Mouse (Mus musculus) liver, embryonic 12.5 days (tissue): ENCODE results near the gene Cyb561d2. TPM values are rescaled to one million over a fixed set of nuclear protein-coding genes. Genes with fewer than 3 reads are reported as not detected.

Experiments
- ATAC-seq: fragments of 200-750 bp; cut with Nextera tagmentation; 2 replicates; pipeline ENCODE4 v1.8.0; 2017; ENCODE audit warnings: moderate number of reproducible peaks, mild to moderate bottlenecking, moderate library complexity
- H3K27ac ChIP-seq: fragments of 300-500 bp; sonication (generic); 2 replicates; pipeline ENCODE4 v1.5.1; 2016; ENCODE audit warnings: mild to moderate bottlenecking
- H3K27me3 ChIP-seq: fragments of 300-500 bp; sonication (generic); replicated peaks from 2 replicates; pipeline ENCODE4 v1.6.1; 2016; ENCODE audit warnings: mild to moderate bottlenecking, moderate library complexity
- H3K36me3 ChIP-seq: fragments of 300-500 bp; sonication (generic); 2 replicates; pipeline ENCODE4 v1.6.1; 2016; ENCODE audit warnings: mild to moderate bottlenecking, moderate library complexity
- H3K4me1 ChIP-seq: fragments of 300-500 bp; sonication (generic); 2 replicates; pipeline ENCODE4 v1.6.1; 2016
- H3K4me2 ChIP-seq: fragments of 300-500 bp; sonication (generic); 2 replicates; pipeline ENCODE4 v1.6.1; 2016; ENCODE audit warnings: mild to moderate bottlenecking, moderate library complexity
- H3K4me3 ChIP-seq: fragments of 300-500 bp; sonication (generic); 2 replicates; pipeline ENCODE4 v1.5.1; 2016; ENCODE audit warnings: mild to moderate bottlenecking, moderate library complexity
- H3K9ac ChIP-seq: fragments of 300-500 bp; sonication (generic); 2 replicates; pipeline ENCODE4 v1.6.1; 2016; ENCODE audit warnings: mild to moderate bottlenecking, moderate library complexity
- H3K9me3 ChIP-seq: fragments of 300-500 bp; sonication (generic); replicated peaks from 2 replicates; pipeline ENCODE4 v1.6.1; 2016; ENCODE audit warnings: mild to moderate bottlenecking, moderate library complexity
- WGBS: fragments of 180-500 bp; shearing (Covaris S2); methylation state at CpG from one replicate; pipeline ENCODE4 v1.1.7; 2016; ENCODE audit not compliant: insufficient replicate concordance; 5-methylcytosine and 5-hydroxymethylcytosine counted together
- polyA plus RNA-seq: library from polyadenylated mRNA; unstranded; fragments of >200 nt; fragmentation: Nextera tagmentation; extraction: Ambion mirVana; gene quantifications from 2 replicates; pipeline ENCODE4 v1.2.1, GENCODE M21; 2016

Gene Cyb561d2
- polyA plus RNA-seq, result 18.5 and 19.5 TPM in 2 replicates

GRCm38 (mm10) chr9:107541474-107542351 is at the start of gene Cyb561d2, which contains the start of gene Nprl2:
Gene Cyb561d2, minus strand, starts transcription at chr9:107542193.
Gene Nprl2, plus strand, starts transcription at chr9:107542226.
- Histone ChIP-seq H3K4me3 (peak within 1 kb of the TSS; percentile 68), H3K4me1 (peaks cover 55% of the 10 kb centered on the region), H3K36me3 (peaks cover 58% of the 10 kb centered on the region), H3K27ac (peak within 1 kb of the TSS; percentile 83), H3K4me2 (peak within 1 kb of the TSS; percentile 94), H3K9me3 (no peaks in the 10 kb centered on the region), H3K27me3 (no peaks in the 10 kb centered on the region), H3K9ac (peak within 1 kb of the TSS; percentile 75)
- under 1% methylated on average over 46 of the region's 46 CpGs for WGBS
- ATAC-seq, result peak; percentile 81

GRCm38 (mm10) chr9:107590773-107591060 is 48.7 kb upstream of the Cyb561d2 start:
- no peak for ATAC-seq
- no peaks in the 10 kb centered on the region for H3K9me3 ChIP-seq
- peak overlapping the region; percentile 93 for H3K9ac ChIP-seq
- H3K27me3 ChIP-seq, result no peaks in the 10 kb centered on the region
- WGBS, result 86% methylated on average over 6 of the region's 6 CpGs
- H3K4me3 ChIP-seq, result peak overlapping the region; percentile 82
- H3K27ac ChIP-seq, result peak overlapping the region; percentile 99
- peaks cover 48% of the 10 kb centered on the region for H3K4me1 ChIP-seq
- H3K36me3 ChIP-seq, result peaks cover 67% of the 10 kb centered on the region
- peak overlapping the region; percentile 73 for H3K4me2 ChIP-seq

- Histone ChIP-seq H3K9ac (peak overlapping the region; percentile 93), H3K36me3 (peaks cover 69% of the 10 kb centered on the region), H3K27me3 (no peaks in the 10 kb centered on the region), H3K4me2 (peak overlapping the region; percentile 73), H3K4me1 (peaks cover 53% of the 10 kb centered on the region), H3K9me3 (no peaks in the 10 kb centered on the region), H3K27ac (peak overlapping the region; percentile 99), H3K4me3 (peak overlapping the region; percentile 82)
- peak; percentile 9; the same call in 1 of the 2 replicates for ATAC-seq
- 74% methylated on average over 25 of the region's 25 CpGs for whole genome bisulfite sequencing
Measured at GRCm38 (mm10) chr9:107590058-107590772, 48.2 kb upstream of the Cyb561d2 start.

GRCm38 (mm10) chr9:107587833-107588639 is 46.0 kb upstream of the Cyb561d2 start:
- peak overlapping the region; percentile 93 for H3K9ac ChIP-seq
- ATAC-seq, result peak; percentile 17
- H3K36me3 ChIP-seq, result peaks cover 69% of the 10 kb centered on the region
- peak overlapping the region; percentile 73 for H3K4me2 ChIP-seq
- no peaks in the 10 kb centered on the region for H3K9me3 ChIP-seq
- peaks cover 70% of the 10 kb centered on the region for H3K4me1 ChIP-seq
- H3K4me3 ChIP-seq, result peak overlapping the region; percentile 82
- H3K27ac ChIP-seq, result peak overlapping the region; percentile 99
- WGBS, result under 1% methylated on average over 33 of the region's 33 CpGs
- H3K27me3 ChIP-seq, result no peaks in the 10 kb centered on the region

GRCm38 (mm10) chr9:107586974-107587832 is 45.2 kb upstream of the Cyb561d2 start, which contains the start of gene Ifrd2:
Gene Ifrd2, plus strand, starts transcription at chr9:107587642.
- Histone ChIP-seq H3K4me2 (peak within 1 kb of the TSS; percentile 73), H3K4me1 (peaks cover 77% of the 10 kb centered on the region), H3K27me3 (no peaks in the 10 kb centered on the region), H3K9ac (peak within 1 kb of the TSS; percentile 93), H3K4me3 (peak within 1 kb of the TSS; percentile 82), H3K27ac (peak within 1 kb of the TSS; percentile 99), H3K36me3 (peaks cover 66% of the 10 kb centered on the region), H3K9me3 (no peaks in the 10 kb centered on the region)
- ATAC-seq, result peak; percentile 93
- WGBS, result 7% methylated on average over 46 of the region's 46 CpGs

- peak overlapping the region; percentile 99 for H3K27ac ChIP-seq
- no peaks in the 10 kb centered on the region for H3K27me3 ChIP-seq
- 80% methylated on average over 5 of the region's 5 CpGs for WGBS
- H3K4me1 ChIP-seq, result peaks cover 84% of the 10 kb centered on the region
- H3K9me3 ChIP-seq, result no peaks in the 10 kb centered on the region
- ATAC-seq, result no peak
- peak overlapping the region; percentile 76 for H3K9ac ChIP-seq
- peak overlapping the region; percentile 73 for H3K4me2 ChIP-seq
- peak overlapping the region; percentile 82 for H3K4me3 ChIP-seq
- H3K36me3 ChIP-seq, result peaks cover 59% of the 10 kb centered on the region
Measured at GRCm38 (mm10) chr9:107586504-107586903, 44.5 kb upstream of the Cyb561d2 start.

- Histone ChIP-seq H3K9ac (no peak overlapping the region), H3K4me3 (no peak overlapping the region), H3K27me3 (no peaks in the 10 kb centered on the region), H3K27ac (peak overlapping the region; percentile 95), H3K36me3 (peaks cover 30% of the 10 kb centered on the region), H3K4me2 (no peak overlapping the region), H3K9me3 (no peaks in the 10 kb centered on the region), H3K4me1 (peaks cover 72% of the 10 kb centered on the region)
- 88% methylated on average over 14 of the region's 14 CpGs for WGBS
- ATAC-seq, result no peak
Measured at GRCm38 (mm10) chr9:107583174-107583573, 41.2 kb upstream of the Cyb561d2 start.

GRCm38 (mm10) chr9:107582509-107583062 is 40.6 kb upstream of the Cyb561d2 start:
- Histone ChIP-seq H3K4me3 (peak overlapping the region; percentile 72), H3K4me1 (peaks cover 76% of the 10 kb centered on the region), H3K4me2 (peak overlapping the region; percentile 94), H3K36me3 (peaks cover 30% of the 10 kb centered on the region), H3K27ac (peak overlapping the region; percentile 95), H3K9ac (peak overlapping the region; percentile 83), H3K27me3 (no peaks in the 10 kb centered on the region), H3K9me3 (no peaks in the 10 kb centered on the region)
- ATAC-seq, result no peak
- 85% methylated on average over 7 of the region's 7 CpGs for WGBS

- Histone ChIP-seq H3K27me3 (no peaks in the 10 kb centered on the region), H3K9ac (peak overlapping the region; percentile 83), H3K27ac (peak overlapping the region; percentile 95), H3K9me3 (no peaks in the 10 kb centered on the region), H3K4me3 (peak overlapping the region; percentile 72), H3K4me1 (peaks cover 81% of the 10 kb centered on the region), H3K4me2 (peak overlapping the region; percentile 94), H3K36me3 (peaks cover 30% of the 10 kb centered on the region)
- no peak for ATAC-seq
- WGBS, result 30% methylated on average over 4 of the region's 4 CpGs
Measured at GRCm38 (mm10) chr9:107581584-107581983, 39.6 kb upstream of the Cyb561d2 start.

GRCm38 (mm10) chr9:107580501-107581317 is 38.7 kb upstream of the Cyb561d2 start, which contains the start of gene Hyal3:
Gene Hyal3, plus strand, starts transcription at chr9:107580818.
- peaks cover 81% of the 10 kb centered on the region for H3K4me1 ChIP-seq
- no peaks in the 10 kb centered on the region for H3K9me3 ChIP-seq
- peak; percentile 78 for ATAC-seq
- peak within 1 kb of the TSS; percentile 72 for H3K4me3 ChIP-seq
- H3K27ac ChIP-seq, result peak within 1 kb of the TSS; percentile 95
- H3K36me3 ChIP-seq, result peaks cover 30% of the 10 kb centered on the region
- no peaks in the 10 kb centered on the region for H3K27me3 ChIP-seq
- H3K9ac ChIP-seq, result peak within 1 kb of the TSS; percentile 83
- WGBS, result under 1% methylated on average over 32 of the region's 32 CpGs
- H3K4me2 ChIP-seq, result peak within 1 kb of the TSS; percentile 94
